Mouse (Mus musculus) limb, embryonic 12.5 days (tissue): ENCODE measurements around the gene Tstd3. TPM values are rescaled to one million over a fixed set of nuclear protein-coding genes. Genes with fewer than 3 reads are reported as not detected.
"Not testable (repeated sequence)": the region's sequence is repeated elsewhere in the genome, so short reads cannot be mapped to it uniquely, and the experiment has no call there.

Experiments used
- ATAC-seq: fragments of 200-750 bp; cut with Nextera tagmentation; 2 replicates; pipeline ENCODE4 v1.8.0; 2017; ENCODE audit warnings: low read depth, moderate TSS enrichment; ENCODE audit not compliant: insufficient number of reproducible peaks, insufficient read depth, low FRiP score, low TSS enrichment
- H3K27ac ChIP-seq: fragments of 300-500 bp; sonication (generic); 2 replicates; pipeline ENCODE4 v1.5.1; 2016; ENCODE audit warnings: mild to moderate bottlenecking, moderate library complexity
- H3K27me3 ChIP-seq: fragments of 300-500 bp; sonication (generic); 2 replicates; pipeline ENCODE4 v1.6.1; 2016; ENCODE audit warnings: mild to moderate bottlenecking, moderate library complexity
- H3K36me3 ChIP-seq: fragments of 300-500 bp; sonication (generic); 2 replicates; pipeline ENCODE4 v1.6.1; 2016; ENCODE audit warnings: mild to moderate bottlenecking, moderate library complexity
- H3K4me1 ChIP-seq: fragments of 300-500 bp; sonication (generic); replicated peaks from 2 replicates; pipeline ENCODE4 v1.6.1; 2016
- H3K4me2 ChIP-seq: fragments of 300-500 bp; sonication (generic); 2 replicates; pipeline ENCODE4 v1.6.1; 2016; ENCODE audit warnings: mild to moderate bottlenecking, moderate library complexity
- H3K4me3 ChIP-seq: fragments of 300-500 bp; sonication (generic); replicated peaks from 2 replicates; pipeline ENCODE4 v1.5.1; 2016; ENCODE audit warnings: mild to moderate bottlenecking
- H3K9ac ChIP-seq: fragments of 300-500 bp; sonication (generic); replicated peaks from 2 replicates; pipeline ENCODE4 v1.6.1; 2016; ENCODE audit warnings: mild to moderate bottlenecking, moderate library complexity
- H3K9me3 ChIP-seq: fragments of 300-500 bp; sonication (generic); 2 replicates; pipeline ENCODE4 v1.6.1; 2016; ENCODE audit warnings: mild to moderate bottlenecking, moderate library complexity
- WGBS: fragments of 180-500 bp; shearing (Covaris S2); methylation state at CpG from one replicate; pipeline ENCODE4 v1.1.7; 2016; 5-methylcytosine and 5-hydroxymethylcytosine counted together
- polyA plus RNA-seq: library from polyadenylated mRNA; unstranded; fragments of >200 nt; fragmentation: Nextera tagmentation; extraction: Ambion mirVana; gene quantifications from 2 replicates; pipeline ENCODE4 v1.2.1, GENCODE M21; 2016

Gene Tstd3
- polyA plus RNA-seq, 1 experiment from 2014 or later = 8.8 TPM

GRCm38 (mm10) chr4:21755123-21755789 lies 11.8 kb downstream of the Tstd3 start:
- Histone ChIP-seq H3K4me1 (no peaks in the 10 kb centered on the region), H3K9ac (no peak overlapping the region), H3K27me3 (no peaks in the 10 kb centered on the region), H3K4me3 (no peak overlapping the region), H3K4me2 (no peak overlapping the region), H3K36me3 (peaks cover 19% of the 10 kb centered on the region; the same call in 1 of the 2 replicates), H3K9me3 (0 out of 2 replicates have a peak, but pooled peaks cover 5% of the 10 kb centered on the region), H3K27ac (no peak overlapping the region)
- no peak for ATAC-seq
- 70% methylated on average over 4 of the region's 4 CpGs for WGBS

- Histone ChIP-seq H3K4me2 (no peak overlapping the region), H3K9ac (no peak overlapping the region), H3K27me3 (no peaks in the 10 kb centered on the region), H3K4me1 (no peaks in the 10 kb centered on the region), H3K9me3 (no peaks in the 10 kb centered on the region), H3K36me3 (peaks cover 37% of the 10 kb centered on the region), H3K27ac (no peak overlapping the region), H3K4me3 (no peak overlapping the region)
- no peak for ATAC-seq
- 66% methylated on average over 5 of the region's 5 CpGs for WGBS
These were observed 21.3 kb downstream of the Tstd3 start for GRCm38 (mm10) chr4:21745723-21746122.

- H3K4me2 ChIP-seq, ATAC-seq, H3K27me3 ChIP-seq, H3K9me3 ChIP-seq, H3K4me3 ChIP-seq, H3K4me1 ChIP-seq, H3K9ac ChIP-seq, H3K27ac ChIP-seq: not testable (repeated sequence)
- 93% methylated on average over 8 of the region's 8 CpGs for WGBS
- H3K36me3 ChIP-seq = peaks cover 44% of the 10 kb centered on the region
These were observed 22.9 kb downstream of the Tstd3 start for GRCm38 (mm10) chr4:21744142-21744541.

- Histone ChIP-seq H3K27ac (no peak overlapping the region), H3K9ac (no peak overlapping the region), H3K9me3 (no peaks in the 10 kb centered on the region), H3K27me3 (no peaks in the 10 kb centered on the region), H3K4me1 (no peaks in the 10 kb centered on the region), H3K4me3 (no peak overlapping the region), H3K36me3 (peaks cover 49% of the 10 kb centered on the region), H3K4me2 (no peak overlapping the region)
- no peak for ATAC-seq
- 93% methylated on average over 4 of the region's 4 CpGs for WGBS
These were observed 27.8 kb downstream of the Tstd3 start for GRCm38 (mm10) chr4:21739169-21739568.

- H3K27me3 ChIP-seq = no peaks in the 10 kb centered on the region
- under 1% methylated on average over 37 of the region's 37 CpGs for WGBS
- H3K9ac ChIP-seq = peak within 1 kb of the TSS; percentile 89
- peak within 1 kb of the TSS; percentile 70 for H3K4me2 ChIP-seq
- H3K9me3 ChIP-seq = no peaks in the 10 kb centered on the region
- H3K4me1 ChIP-seq = peaks cover 5% of the 10 kb centered on the region; the same call in 1 of the 2 replicates
- peak within 1 kb of the TSS; percentile 79 for H3K4me3 ChIP-seq
- peak; percentile 97 for ATAC-seq
- H3K27ac ChIP-seq = peak within 1 kb of the TSS; percentile 86
- H3K36me3 ChIP-seq = peaks cover 1% of the 10 kb centered on the region
These were observed 39.3 kb downstream of the Tstd3 start, which contains the start of gene Ccnc for GRCm38 (mm10) chr4:21727615-21728165. TSS of gene Ccnc (plus strand) at chr4:21727701.

- Histone ChIP-seq H3K4me3 (peak overlapping the region; percentile 79), H3K4me1 (peaks cover 5% of the 10 kb centered on the region; the same call in 1 of the 2 replicates), H3K9me3 (no peaks in the 10 kb centered on the region), H3K27me3 (no peaks in the 10 kb centered on the region), H3K36me3 (no peaks in the 10 kb centered on the region), H3K9ac (peak overlapping the region; percentile 89), H3K4me2 (peak overlapping the region; percentile 70), H3K27ac (peak overlapping the region; percentile 86)
- WGBS = 1% methylated on average over 22 of the region's 22 CpGs
- ATAC-seq = peak; percentile 24; the same call in 1 of the 2 replicates
These were observed 39.9 kb downstream of the Tstd3 start for GRCm38 (mm10) chr4:21726912-21727614.

GRCm38 (mm10) chr4:21722752-21723334 lies 44.2 kb downstream of the Tstd3 start:
- peaks cover 1% of the 10 kb centered on the region; the same call in 1 of the 2 replicates for H3K27me3 ChIP-seq
- WGBS = 65% methylated on average over 7 of the region's 7 CpGs
- no peak overlapping the region for H3K27ac ChIP-seq
- no peaks in the 10 kb centered on the region for H3K4me1 ChIP-seq
- no peak overlapping the region for H3K4me3 ChIP-seq
- no peaks in the 10 kb centered on the region for H3K36me3 ChIP-seq
- H3K9ac ChIP-seq = no peak overlapping the region
- H3K4me2 ChIP-seq = no peak overlapping the region
- no peaks in the 10 kb centered on the region for H3K9me3 ChIP-seq
- ATAC-seq = no peak

- Histone ChIP-seq H3K27ac (no peak overlapping the region), H3K4me2 (peak overlapping the region; percentile 0; the same call in 1 of the 2 replicates), H3K4me3 (no peak overlapping the region), H3K9me3 (no peaks in the 10 kb centered on the region), H3K36me3 (no peaks in the 10 kb centered on the region), H3K9ac (no peak overlapping the region), H3K4me1 (no peaks in the 10 kb centered on the region), H3K27me3 (peaks cover 4% of the 10 kb centered on the region; the same call in 1 of the 2 replicates)
- 4% methylated on average over 13 of the region's 13 CpGs for WGBS
- peak; percentile 92 for ATAC-seq
These were observed 54.9 kb downstream of the Tstd3 start for GRCm38 (mm10) chr4:21712147-21712546.

Other genes starting within 250 kb of the Tstd3 start
- not detected in 2 replicates for gene Prdm13, start 81.2 kb downstream of the Tstd3 start, polyA plus RNA-seq
- 43.5 and 45.8 TPM in 2 replicates for gene Ccnc, start 39.5 kb downstream of the Tstd3 start, polyA plus RNA-seq
- 11.8 and 13.4 TPM in 2 replicates for gene Usp45, start 56 bp downstream of the Tstd3 start, polyA plus RNA-seq
- gene Pnisr, start 80.4 kb upstream of the Tstd3 start, polyA plus RNA-seq = 216 and 217 TPM in 2 replicates
- gene Coq3, start 112.5 kb upstream of the Tstd3 start, polyA plus RNA-seq = 12.3 and 14.0 TPM in 2 replicates
- 11.6 and 14.5 TPM in 2 replicates for gene Faxc, start 164.1 kb upstream of the Tstd3 start, polyA plus RNA-seq